Mouse (Mus musculus): ENCODE results near the gene Coasy.

Gene Coasy

DNA sequence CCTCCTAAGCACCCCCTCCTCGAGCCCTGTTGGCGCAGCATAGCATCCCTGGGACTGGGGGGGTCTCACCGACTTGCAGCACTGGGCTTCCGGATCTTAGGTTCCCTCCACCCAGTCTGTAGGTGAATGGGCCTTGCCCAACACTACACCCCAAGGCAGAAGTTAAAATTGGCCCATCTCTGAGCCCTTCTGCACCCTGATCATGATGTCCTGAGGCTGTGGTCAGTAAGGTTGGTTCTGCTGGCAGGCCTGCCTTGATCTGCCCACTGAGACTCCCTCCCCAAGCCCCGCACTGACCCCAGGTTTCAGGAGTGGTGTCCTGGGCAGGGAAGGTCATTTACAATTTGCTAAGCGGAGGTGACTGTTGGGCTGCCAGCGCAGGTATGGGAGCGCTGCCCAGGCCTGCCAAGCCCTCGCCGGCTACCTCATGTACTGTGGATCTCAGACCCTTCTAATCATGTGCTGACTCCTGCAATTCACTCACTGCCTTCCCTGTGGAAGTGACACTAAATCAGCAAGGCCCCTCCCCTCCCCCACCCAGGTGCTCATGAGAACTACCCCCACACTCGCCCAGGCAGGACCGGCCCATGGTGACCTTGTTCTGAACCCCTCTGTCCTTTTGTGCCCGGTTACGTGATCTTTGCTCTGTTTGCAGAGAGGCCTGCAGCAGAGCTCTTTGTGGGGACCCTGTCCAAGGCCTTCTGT lies 19.2 kb upstream of the Coasy start:
- no peak for DNase-seq (ENCODE audit: low spot score in 2 of 2)

- DNase-seq (ENCODE audit: low spot score in 2 of 2): peak; percentile 65 to 68
These were observed 18.6 kb upstream of the Coasy start for GRCm38 (mm10) chr11:101063676-101064327.

- DNase-seq (ENCODE audit: low spot score in 2 of 2): no peak
These were observed 17.9 kb upstream of the Coasy start for GRCm38 (mm10) chr11:101064462-101064861.

- no peak for DNase-seq (ENCODE audit: low spot score in 2 of 2)
These were observed 17.4 kb upstream of the Coasy start for GRCm38 (mm10) chr11:101065002-101065401.

GRCm38 (mm10) chr11:101066549-101067412 lies 15.6 kb upstream of the Coasy start:
- peak; percentile 66 to 83 for DNase-seq (ENCODE audit: low spot score in 2 of 2)

- peak; percentile 91 to 95 for DNase-seq (ENCODE audit: low spot score in 2 of 2)
These were observed 12.8 kb upstream of the Coasy start, which contains the start of gene Naglu for GRCm38 (mm10) chr11:101069391-101070188. TSS of gene Naglu (plus strand) at chr11:101070012.

DNA sequence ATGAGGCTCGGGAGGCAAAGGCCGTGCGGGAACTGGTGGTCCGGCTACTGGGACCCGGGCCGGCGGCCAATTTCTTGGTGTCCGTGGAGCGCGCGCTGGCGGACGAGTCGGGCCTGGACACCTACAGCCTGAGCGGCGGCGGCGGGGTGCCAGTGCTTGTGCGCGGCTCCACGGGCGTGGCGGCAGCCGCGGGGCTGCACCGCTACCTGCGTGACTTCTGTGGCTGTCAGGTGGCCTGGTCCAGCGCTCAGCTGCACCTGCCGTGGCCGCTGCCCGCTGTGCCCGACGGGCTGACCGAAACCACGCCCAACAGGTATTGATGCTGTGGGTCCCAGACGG lies 12.2 kb upstream of the Coasy start:
- DNase-seq (ENCODE audit: low spot score in 2 of 2): no peak

GRCm38 (mm10) chr11:101070987-101071386 lies 11.4 kb upstream of the Coasy start:
- DNase-seq (ENCODE audit: low spot score in 2 of 2): no peak

DNA sequence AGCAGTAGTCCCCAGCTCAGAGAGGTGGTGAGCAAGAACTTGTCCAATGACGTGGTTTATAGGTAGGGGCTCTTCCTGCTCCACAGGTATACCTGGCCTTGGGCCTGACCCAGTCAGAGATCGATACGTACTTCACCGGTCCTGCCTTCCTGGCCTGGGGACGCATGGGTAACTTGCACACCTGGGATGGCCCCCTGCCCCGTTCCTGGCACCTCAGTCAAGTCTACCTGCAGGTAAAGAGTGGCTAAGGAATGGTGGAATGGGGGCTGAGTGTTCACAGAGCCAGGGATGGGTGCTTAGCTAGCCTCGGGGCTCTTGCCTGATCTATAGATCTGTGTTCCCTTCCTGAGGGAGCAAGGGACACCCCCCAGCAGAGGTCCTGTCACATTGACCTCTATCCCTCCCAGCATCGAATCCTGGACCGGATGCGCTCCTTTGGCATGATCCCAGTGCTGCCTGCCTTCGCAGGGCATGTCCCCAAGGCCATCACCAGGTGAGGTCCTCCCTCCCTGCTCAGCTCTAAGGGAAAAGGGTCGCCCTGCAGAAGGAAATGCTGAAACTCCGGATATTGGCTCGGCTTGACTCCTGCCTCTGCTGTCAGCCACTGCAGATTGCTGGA lies 10.4 kb upstream of the Coasy start:
- DNase-seq (ENCODE audit: low spot score in 2 of 2): no peak

DNA sequence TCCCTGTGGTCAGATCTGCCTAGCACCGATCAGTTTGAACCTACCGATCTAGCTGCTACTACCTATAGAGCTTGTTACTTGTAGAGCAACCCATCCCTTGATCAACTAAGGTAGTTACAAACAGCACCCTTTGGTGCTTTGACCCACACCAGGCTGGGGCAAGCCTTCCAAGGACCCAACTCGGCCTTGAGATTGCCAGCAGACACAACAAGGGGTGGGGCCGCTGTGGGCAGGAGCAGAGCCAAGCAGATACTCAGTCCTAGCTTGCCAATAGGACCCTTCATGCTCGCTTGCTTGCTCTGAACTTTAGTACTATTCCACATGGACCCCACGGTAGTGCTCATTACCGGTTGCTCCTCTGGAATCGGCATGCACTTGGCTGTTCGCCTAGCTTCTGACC lies 4.2 kb upstream of the Coasy start, which contains the start of gene Hsd17b1:
TSS of gene Hsd17b1 (plus strand) at position 291 of the 400 bp plus-strand sequence.
- no peak for DNase-seq (ENCODE audit: low spot score in 2 of 2)

- no peak for DNase-seq (ENCODE audit: low spot score in 2 of 2)
These were observed 2.6 kb upstream of the Coasy start for GRCm38 (mm10) chr11:101079746-101080145.

- no peak for DNase-seq (ENCODE audit: low spot score in 2 of 2)
These were observed 1.9 kb upstream of the Coasy start for GRCm38 (mm10) chr11:101080421-101080820.

- DNase-seq (ENCODE audit: low spot score in 2 of 2): no peak
These were observed 706 bp upstream of the Coasy start for GRCm38 (mm10) chr11:101081659-101082058.

DNA sequence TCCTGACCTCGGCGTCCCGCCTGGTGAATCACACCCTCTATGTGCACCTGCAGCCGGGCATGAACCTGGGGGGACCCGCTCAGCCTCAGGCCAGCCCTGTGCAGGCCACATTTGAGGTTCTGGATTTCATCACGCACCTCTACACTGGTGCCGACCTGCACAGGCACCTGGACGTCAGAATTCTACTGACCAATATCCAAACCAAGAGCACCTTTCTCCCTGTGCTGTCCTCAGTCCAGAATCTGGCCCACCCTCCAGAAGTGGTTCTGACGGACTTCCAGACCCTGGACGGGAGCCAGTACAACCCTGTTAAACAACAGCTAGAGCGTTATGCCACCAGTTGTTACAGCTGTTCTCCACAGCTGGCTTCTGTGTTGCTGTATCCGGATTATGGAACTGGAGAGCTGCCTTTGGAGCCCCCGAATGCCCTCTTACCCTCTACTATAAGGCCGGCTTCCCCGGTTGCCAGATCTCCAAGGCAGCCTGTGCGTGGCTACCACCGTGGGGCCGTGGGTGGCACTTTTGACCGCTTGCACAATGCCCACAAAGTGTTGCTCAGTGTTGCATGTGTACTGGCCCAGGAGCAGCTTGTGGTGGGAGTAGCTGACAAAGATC lies 825 bp downstream of the Coasy start:
- DNase-seq (ENCODE audit: low spot score in 2 of 2): no peak

DNA sequence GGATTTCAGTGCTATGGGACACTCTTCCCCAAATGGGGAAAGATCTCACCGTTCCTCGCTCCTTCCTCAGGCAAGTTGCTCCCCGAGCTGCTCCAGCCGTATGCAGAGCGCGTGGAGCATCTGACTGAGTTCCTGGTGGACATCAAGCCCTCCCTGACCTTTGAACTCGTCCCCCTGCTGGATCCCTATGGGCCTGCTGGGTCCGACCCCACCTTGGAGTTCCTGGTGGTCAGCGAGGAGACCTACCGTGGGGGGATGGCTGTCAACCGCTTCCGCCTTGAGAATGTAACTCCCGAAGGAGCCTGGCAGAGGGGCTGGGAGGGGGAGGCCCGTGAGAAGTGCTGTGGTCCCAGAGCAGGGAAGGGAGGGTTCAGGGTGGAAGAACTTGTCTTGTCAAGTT lies 1.9 kb downstream of the Coasy start:
- DNase-seq (ENCODE audit: low spot score in 2 of 2): no peak

DNA sequence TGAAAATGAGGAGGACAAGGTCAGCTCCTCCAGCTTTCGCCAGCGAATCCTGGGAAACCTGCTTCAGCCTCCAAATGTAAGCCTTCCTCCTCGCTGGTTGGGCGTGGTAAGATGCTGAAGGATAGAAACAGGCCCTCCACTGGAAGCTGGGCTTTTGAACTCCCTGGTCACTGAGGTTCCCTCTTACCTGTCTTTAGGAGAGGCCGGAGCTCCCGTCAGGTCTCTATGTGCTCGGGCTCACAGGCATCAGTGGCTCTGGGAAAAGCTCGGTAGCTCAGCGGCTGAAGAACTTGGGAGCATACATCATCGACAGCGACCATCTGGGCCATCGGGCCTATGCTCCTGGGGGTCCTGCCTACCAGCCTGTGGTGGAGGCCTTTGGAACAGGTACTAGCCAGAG lies 2.4 kb downstream of the Coasy start:
- DNase-seq (ENCODE audit: low spot score in 2 of 2): no peak

DNA sequence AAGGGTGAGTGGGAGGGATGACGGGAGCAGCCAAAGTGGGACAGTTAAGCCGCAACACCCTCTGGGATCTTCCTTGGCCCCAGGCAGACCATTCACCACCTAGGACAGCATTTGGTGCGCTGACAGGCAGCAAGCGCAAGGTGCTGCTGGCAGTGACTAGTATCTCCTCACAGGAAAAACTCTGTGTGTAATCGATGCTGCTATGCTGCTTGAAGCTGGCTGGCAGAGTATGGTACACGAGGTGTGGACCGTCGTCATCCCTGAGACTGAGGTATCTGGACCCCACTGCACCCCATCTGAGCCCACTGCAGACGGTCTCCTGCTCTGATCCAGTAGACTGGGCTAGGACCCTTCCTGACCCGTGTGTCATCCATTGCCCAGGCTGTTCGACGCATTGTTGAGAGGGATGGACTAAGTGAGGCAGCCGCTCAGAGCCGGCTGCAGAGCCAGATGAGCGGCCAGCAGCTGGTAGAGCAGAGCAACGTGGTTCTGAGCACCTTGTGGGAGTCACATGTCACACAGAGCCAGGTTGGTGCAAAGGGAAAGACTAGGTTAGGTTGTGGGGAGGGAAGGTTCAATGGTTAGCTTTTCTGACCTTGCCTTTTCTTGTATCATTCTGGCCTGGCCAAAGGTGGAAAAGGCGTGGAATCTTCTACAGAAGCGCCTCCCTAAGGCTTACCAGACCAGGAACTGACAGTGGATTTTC lies 3.4 kb downstream of the Coasy start:
- DNase-seq (ENCODE audit: low spot score in 2 of 2): no peak

DNA sequence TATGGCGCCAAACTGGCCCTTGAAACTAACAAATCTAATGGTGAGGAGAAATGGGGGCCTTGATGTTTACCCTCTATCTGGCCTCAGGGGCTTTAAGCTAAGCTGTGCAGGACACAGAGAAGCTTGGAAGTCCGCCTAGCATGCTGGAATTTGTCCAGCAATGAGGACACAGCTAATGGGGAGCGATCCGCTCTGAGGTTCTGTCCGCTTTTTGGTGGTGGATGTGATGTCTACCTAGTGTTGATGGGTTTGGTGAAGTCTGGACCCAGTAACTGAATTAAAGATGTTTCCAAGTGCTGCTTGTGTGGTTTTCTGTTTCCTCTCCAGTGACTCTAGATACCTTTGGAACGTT lies 3.9 kb downstream of the Coasy start:
- DNase-seq (ENCODE audit: low spot score in 2 of 2): no peak

DNA sequence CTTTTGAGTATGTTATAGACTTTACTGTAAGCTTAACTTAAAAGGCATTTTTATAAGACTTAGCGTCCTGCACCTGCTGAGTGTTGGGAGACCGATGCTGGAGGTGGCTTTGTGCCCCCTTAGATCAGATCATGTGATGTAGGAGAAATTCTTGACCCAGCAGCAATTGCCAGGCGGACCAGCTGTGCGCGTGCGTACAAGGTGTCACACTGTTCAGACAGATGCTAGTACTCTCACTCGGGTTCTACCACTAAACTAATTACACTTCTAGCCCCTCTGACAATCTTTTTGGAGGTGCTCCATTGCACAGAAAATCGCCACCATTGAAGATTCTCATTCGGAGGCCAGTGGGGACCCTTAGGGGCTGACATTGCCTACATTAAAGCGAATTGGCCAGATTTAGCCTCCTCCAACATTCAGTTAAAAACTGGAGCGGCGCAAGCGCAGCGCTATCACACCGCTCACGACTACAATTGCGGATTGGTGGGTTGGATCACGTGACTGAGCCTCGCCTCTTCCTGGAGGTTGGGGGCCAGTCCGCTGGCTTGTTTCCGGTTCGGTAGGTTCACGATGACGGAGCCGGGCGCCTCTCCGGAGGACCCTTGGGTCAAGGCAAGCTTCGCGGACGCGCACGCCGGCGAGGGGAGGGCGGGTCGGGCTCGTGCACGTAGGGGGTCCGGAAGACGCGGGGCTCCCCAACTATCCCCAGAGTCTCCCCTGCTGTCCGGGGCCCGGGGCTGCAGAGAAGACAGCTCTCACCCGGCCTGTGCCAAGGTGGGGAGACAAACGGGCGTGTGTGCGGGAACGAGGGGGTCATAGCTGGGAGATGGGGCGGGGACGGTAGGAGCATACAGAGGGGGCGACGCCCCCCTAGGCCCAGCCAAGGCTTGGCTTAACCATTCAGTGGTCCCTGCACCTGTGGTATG lies 4.7 kb downstream of the Coasy start, which contains the start of gene Mlx:
TSS of gene Mlx (plus strand) at position 522 of the 926 bp plus-strand sequence.
- DNase-seq (ENCODE audit: low spot score in 2 of 2): peak; percentile 88 to 89
